Mouse (Mus musculus): ENCODE results near the gene Fuz.
A peak's percentile ranks its signal among the peaks of the same experiment; 100 is the strongest.

Gene Fuz

GRCm38 (mm10) chr7:44895593-44896434, at the start of gene Fuz:
TSS of gene Fuz (plus strand) at chr7:44896079.
- peak; percentile 65 to 76 for DNase-seq (ENCODE audit: low spot score in 2 of 2)

- DNase-seq (ENCODE audit: low spot score in 2 of 2), result no peak
These were observed 49.1 kb upstream of the Fuz start for GRCm38 (mm10) chr7:44846804-44847203.

- DNase-seq (ENCODE audit: low spot score in 2 of 2), result no peak
These were observed 48.1 kb upstream of the Fuz start for GRCm38 (mm10) chr7:44847772-44848171.

- DNase-seq (ENCODE audit: low spot score in 2 of 2), result peak; percentile 91 to 94
These were observed 47.1 kb upstream of the Fuz start, which contains the start of the genes Akt1s1 and Tbc1d17 for GRCm38 (mm10) chr7:44848561-44849415. TSS of gene Akt1s1 (plus strand) at chr7:44848991. TSS of gene Tbc1d17 (minus strand) at chr7:44849079.

GRCm38 (mm10) chr7:44849416-44850111, 46.3 kb upstream of the Fuz start:
- peak; percentile 76 to 82 for DNase-seq (ENCODE audit: low spot score in 2 of 2)

DNA sequence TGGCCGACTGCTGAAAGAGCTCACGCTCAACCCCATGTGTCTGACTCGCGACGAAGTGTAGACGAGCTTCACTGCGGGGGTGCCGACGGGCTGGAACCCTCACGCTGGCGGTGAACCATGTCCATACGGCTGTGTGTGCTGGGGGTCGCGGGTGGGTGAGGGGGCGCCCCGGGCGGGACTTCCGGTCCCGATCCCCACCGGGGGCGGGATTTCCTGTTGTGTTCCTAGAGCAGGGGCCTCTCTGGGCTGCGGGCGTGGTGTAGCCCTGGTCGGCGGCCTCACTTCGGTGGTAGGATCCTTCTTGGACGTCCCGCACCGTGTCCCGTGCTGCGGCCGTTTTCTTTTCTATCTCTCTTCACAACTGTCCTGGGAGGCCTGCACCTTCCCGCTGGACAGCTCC, 45.7 kb upstream of the Fuz start:
- peak; percentile 54 to 59 for DNase-seq (ENCODE audit: low spot score in 2 of 2)

DNA sequence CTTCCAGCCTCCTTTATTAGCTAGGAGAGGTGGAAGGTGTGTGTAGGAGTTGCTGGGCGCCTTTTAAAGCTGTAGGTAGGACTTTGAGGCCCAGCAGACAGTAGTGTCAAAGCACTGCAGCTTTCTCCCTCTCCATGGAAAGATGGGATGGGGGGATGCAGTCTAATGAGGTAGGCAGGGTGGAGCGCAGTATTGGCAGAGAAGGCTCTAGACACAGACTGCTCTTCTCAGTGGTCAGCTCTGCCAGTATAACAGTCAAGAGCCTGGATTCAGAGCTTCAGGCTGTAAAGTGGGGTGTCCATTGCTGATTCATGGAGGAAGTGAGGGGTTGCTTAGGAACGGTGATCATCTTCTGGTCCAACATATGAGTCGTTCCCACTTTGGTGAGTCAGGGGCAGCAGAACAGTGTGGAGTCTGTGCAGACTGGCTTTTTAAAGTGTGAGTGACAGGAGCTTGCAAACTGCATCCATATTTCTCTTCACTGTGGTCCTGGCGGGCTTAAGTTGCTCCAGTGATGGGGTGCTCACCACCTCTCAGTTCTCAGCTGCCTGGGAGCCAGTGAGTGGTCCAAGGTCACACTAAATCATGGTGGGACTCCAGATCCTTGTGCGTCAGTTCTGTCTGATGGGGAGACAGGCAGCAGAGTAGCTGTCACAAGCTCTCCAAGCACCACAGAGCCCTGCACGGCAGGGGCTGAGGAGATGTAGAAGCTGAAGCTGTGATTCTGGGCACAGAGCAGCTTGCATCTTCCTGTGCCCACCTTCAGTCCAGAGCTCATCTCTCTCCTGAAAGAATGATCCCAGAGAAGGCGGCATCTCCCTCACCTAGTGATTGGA, 44.9 kb upstream of the Fuz start:
- no peak for DNase-seq (ENCODE audit: low spot score in 2 of 2)

DNA sequence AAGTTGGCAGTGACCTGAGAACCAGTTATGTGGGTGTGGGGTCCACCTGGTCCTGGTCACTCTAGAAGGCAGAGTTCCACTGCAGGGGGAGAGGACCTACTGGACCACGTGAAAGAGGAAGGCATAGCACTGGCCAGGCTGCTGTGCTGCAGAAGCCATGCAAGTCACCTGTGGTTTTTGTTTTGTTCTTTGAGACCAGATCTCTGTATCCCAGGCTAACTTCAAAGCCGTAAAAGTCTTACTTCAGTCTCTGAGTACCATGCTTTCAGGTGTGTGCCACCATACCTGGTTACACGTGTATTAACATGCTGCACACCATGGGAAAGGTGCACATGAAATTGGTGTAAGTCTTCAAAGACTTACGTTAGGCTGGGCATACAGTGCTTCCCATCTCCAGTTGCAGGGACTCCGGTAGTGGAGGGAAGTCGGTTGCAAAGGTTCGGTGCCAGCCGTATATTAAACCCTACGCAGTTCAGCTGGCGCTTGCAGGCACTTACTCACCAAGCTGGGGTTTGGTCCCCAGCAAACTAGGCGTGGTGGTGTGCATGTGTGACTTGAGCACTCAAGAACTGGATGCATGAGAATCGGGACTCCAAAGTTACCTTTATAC, 44.1 kb upstream of the Fuz start:
- DNase-seq (ENCODE audit: low spot score in 2 of 2), result no peak

- DNase-seq (ENCODE audit: low spot score in 2 of 2), result no peak
These were observed 43.4 kb upstream of the Fuz start for GRCm38 (mm10) chr7:44852259-44853027.

DNA sequence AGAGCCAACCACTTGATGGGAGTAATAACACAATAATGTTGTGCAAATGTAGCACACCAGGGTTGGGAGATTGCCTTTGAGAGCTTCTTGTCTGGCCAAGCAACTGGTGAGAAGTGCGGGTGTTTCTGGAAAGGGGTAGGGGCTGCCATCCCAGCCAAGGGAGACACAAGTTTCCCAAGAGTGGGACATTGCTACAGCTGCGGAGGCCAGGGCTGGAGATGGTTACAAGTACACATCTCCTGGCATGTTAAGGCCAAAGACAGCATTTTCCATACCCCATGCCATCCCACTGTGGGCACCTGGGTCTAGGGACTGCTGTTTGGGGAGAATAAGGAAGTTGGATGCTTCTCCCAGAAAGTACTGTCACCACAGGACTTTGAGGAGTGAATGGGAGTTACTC, 42.8 kb upstream of the Fuz start:
- DNase-seq (ENCODE audit: low spot score in 2 of 2), result no peak

DNA sequence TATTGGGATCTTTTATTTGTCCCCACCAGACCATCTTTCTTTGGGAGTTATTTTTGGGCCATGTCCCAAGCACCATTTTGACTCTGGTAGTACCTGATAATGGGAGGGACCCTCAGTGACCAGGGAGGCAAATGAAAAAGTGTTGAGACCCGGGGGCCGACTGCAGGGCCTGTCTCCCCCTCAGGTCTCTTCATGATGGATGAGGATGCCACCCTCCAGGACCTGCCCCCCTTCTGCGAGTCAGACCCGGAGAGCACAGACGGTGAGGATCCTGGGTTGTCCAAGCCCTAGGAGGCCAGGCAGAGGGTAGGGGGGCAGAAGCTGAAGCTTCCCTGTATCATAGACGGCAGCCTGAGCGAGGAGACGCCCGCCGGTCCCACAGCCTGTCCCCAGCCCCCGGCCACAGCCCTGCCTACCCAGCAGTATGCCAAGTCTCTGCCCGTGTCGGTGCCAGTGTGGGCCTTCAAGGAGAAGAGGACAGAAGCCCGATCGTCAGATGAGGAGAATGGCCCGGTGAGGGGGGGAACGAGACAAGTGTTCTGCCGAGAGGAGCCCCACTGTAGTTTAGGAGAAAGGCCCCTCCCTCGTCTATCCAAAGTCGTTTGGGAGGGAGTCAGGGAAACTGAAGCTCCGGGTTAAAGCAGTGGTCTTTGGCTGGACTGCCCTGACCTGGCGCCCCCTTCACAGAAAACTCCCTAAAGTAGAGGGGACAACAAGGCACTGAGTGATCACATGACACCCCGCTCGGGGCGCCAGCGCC, 42.1 kb upstream of the Fuz start:
- DNase-seq (ENCODE audit: low spot score in 2 of 2), result no peak

- DNase-seq (ENCODE audit: low spot score in 2 of 2), result peak; percentile 76 to 77
These were observed 41.4 kb upstream of the Fuz start for GRCm38 (mm10) chr7:44854356-44855031.

GRCm38 (mm10) chr7:44855036-44855435, 40.8 kb upstream of the Fuz start:
- DNase-seq (ENCODE audit: low spot score in 2 of 2), result no peak

DNA sequence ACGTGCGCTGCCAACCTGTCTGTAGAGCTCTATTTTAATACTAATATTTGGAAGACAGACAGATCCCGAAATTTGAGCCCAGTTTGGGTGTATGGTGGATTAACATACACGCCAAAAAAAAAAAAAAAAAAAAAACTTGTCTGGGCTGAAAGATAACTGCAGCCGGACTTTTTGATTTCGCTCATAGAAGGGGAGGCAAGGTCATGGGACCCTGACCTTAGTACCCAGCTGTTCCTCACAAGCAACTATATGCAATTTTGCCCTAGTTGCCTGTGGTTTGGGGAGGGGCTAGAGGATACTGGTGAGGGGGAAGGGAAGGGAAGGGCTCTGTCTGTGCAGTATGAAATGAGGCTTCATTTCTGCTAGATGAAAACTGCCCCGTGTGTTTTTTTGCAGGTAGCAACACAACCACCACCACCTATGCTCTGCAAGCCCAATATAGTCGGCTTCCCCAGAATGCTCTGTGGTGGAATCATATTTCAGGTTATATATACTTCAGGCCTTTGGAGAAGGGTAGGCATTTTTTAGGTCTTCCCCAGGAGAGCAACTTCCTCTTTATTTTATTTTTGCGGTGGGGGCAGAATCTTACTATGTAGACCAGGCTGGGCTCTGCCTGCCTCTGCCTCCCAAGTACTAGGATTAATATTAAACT, 39.5 kb upstream of the Fuz start:
- no peak for DNase-seq (ENCODE audit: low spot score in 2 of 2)

DNA sequence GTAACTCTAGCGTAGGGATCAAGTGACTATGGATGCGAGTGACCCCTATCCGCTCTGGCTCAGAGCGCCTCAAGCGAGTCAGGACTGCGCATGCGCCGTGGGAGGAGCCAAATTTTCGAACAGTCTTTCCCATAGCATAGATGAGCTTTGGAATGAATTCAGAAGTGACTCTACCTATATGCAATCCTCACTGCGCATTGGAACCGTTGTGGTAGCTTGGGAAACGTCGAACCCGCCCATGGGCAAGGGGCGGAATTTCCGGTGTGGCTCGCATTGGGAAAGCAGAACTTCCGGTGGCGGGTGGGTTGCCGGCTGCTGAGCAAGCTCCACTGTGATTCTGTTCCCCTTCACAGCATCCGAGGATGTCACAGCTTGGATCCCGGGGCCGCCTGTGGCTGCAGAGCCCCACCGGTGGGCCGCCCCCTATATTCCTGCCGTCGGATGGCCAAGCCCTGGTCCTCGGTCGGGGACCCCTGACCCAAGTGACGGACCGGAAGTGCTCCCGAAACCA, 38.8 kb upstream of the Fuz start, which contains the start of gene Pnkp:
TSS of gene Pnkp (plus strand) at position 98 of the 511 bp plus-strand sequence.
- peak; percentile 66 to 80 for DNase-seq (ENCODE audit: low spot score in 2 of 2)

- peak in 1 of 2 experiments; percentile 50 for DNase-seq (ENCODE audit: low spot score in 2 of 2)
These were observed 38.0 kb upstream of the Fuz start for GRCm38 (mm10) chr7:44857905-44858304.

DNA sequence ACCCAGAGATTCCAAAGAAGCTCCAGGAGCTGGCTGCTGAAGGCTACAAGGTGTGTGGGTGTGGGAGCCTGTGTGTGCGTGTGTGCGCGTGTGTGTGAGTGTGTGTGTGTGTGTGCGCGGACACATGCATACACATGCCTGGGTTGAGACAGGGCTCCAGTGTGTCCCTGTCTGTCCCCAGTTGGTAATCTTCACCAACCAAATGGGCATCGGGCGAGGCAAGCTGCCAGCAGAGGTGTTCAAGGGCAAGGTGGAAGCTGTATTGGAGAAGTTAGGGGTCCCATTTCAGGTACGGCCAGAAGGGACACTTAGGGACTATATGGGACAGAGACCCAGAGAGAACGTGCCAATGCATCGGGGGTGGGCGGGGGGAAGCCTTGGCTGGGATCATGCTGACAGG, 36.0 kb upstream of the Fuz start:
- DNase-seq (ENCODE audit: low spot score in 2 of 2), result no peak
